ENCODE assay signal across 10 mouse cellular contexts in genomic region chr14:34540685-34541162, GRCm38 (mm10). TPM values are rescaled to one million over a fixed set of nuclear protein-coding genes. Genes with fewer than 3 reads are reported as not detected.
DNase-seq lines count a peak whose midpoint lies in the region; ATAC-seq and TF ChIP-seq lines count a peak whose summit lies in the region.
"Had no signal": no experiment of that assay in that cellular context is flagged by ENCODE, and none has a peak within 500 bp of the region (broad histone marks: within the 10 kb centered on the region; RNA-seq: fewer than 3 reads in every experiment).

No protein-coding gene starts in this region.

- no peak for ATAC-seq in liver, embryonic 12.5 days
- ATAC-seq in liver, postnatal 0 days, result no peak
- peak; percentile 54; the same call in 1 of the 2 replicates for ATAC-seq in limb, embryonic 11.5 days (ENCODE audit: insufficient number of reproducible peaks, low FRiP score, low TSS enrichment, low read depth)

- no peak overlapping the region for H3K4me3 ChIP-seq in liver, embryonic 12.5 days
- no peak overlapping the region for H3K4me3 ChIP-seq in liver, postnatal 0 days (ENCODE audit: low read depth, low read length)
- H3K4me3 ChIP-seq in forebrain, embryonic 10.5 days, result peak overlapping the region; percentile 26
- H3K4me3 ChIP-seq in limb, embryonic 11.5 days (ENCODE audit: low read depth, low read length), result no peak overlapping the region
- H3K4me3 ChIP-seq in left cerebral cortex, adult 2 months, result no peak overlapping the region
- H3K4me3 ChIP-seq: hindbrain, embryonic 15.5 days had no signal

- DNase-seq in liver, postnatal 0 days, result no peak
- peak; percentile 39 for DNase-seq in forebrain, embryonic 10.5 days (ENCODE audit: extremely low spot score, low spot score)
- DNase-seq in heart, postnatal 14 days, result peak; percentile 65 to 76
- peak; percentile 43 for DNase-seq in limb, embryonic 11.5 days (ENCODE audit: low spot score)
- peak; percentile 28 for DNase-seq in retina, embryonic 14.5 days (ENCODE audit: low spot score)
- no peak for DNase-seq in left cerebral cortex, adult 2 months (ENCODE audit: extremely low spot score in 1 of 2, low spot score in 2 of 2)
- no peak for DNase-seq in layer of hippocampus, adult 11-12 months (ENCODE audit: low spot score)

- WGBS in liver, embryonic 12.5 days (ENCODE audit: insufficient replicate concordance), result 14% methylated on average over 10 of the region's 17 CpGs
- WGBS in liver, postnatal 0 days (ENCODE audit: insufficient replicate concordance), result 26% methylated on average over 15 of the region's 17 CpGs
- 13% methylated on average over 17 of the region's 17 CpGs for whole genome bisulfite sequencing in forebrain, embryonic 10.5 days
- WGBS in limb, embryonic 11.5 days, result 17% methylated on average over 17 of the region's 17 CpGs

- no peaks in the 10 kb centered on the region for H3K9me3 ChIP-seq in liver, embryonic 12.5 days (replicated peaks)
- no peaks in the 10 kb centered on the region for H3K9me3 ChIP-seq in liver, postnatal 0 days (ENCODE audit: low read length)
- H3K9me3 ChIP-seq in forebrain, embryonic 10.5 days, result no peaks in the 10 kb centered on the region
- no peaks in the 10 kb centered on the region for H3K9me3 ChIP-seq in limb, embryonic 11.5 days (ENCODE audit: control insufficient read depth, low read length)
- H3K9me3 ChIP-seq: hindbrain, embryonic 15.5 days had no signal

- no peak for TF ChIP-seq EP300 in liver, postnatal 0 days (IDR thresholded peaks at IDR 0.05; ENCODE audit: low read depth)

- no peak overlapping the region for H3K9ac ChIP-seq in liver, embryonic 12.5 days
- H3K9ac ChIP-seq in liver, postnatal 0 days (replicated peaks), result no peak overlapping the region
- no peak overlapping the region for H3K9ac ChIP-seq in limb, embryonic 11.5 days (ENCODE audit: low read length)
- H3K9ac ChIP-seq: hindbrain, embryonic 15.5 days had no signal

- H3K4me2 ChIP-seq in liver, embryonic 12.5 days, result peak overlapping the region; percentile 18; the same call in 1 of the 2 replicates
- no peak overlapping the region for H3K4me2 ChIP-seq in liver, postnatal 0 days (ENCODE audit: low read depth, low read length)
- H3K4me2 ChIP-seq in limb, embryonic 11.5 days (ENCODE audit: low read depth, severe bottlenecking), result no peak overlapping the region
- H3K4me2 ChIP-seq: hindbrain, embryonic 15.5 days had no signal

- H3K36me3 ChIP-seq in liver, embryonic 12.5 days, result no peaks in the 10 kb centered on the region
- H3K36me3 ChIP-seq in liver, postnatal 0 days (replicated peaks; ENCODE audit: insufficient read depth, low read length), result no peaks in the 10 kb centered on the region
- H3K36me3 ChIP-seq in forebrain, embryonic 10.5 days (replicated peaks), result no peaks in the 10 kb centered on the region
- no peaks in the 10 kb centered on the region for H3K36me3 ChIP-seq in limb, embryonic 11.5 days (ENCODE audit: control insufficient read depth, insufficient read depth, low read length)
- H3K36me3 ChIP-seq: hindbrain, embryonic 15.5 days had no signal

- H3K4me1 ChIP-seq in liver, embryonic 12.5 days, result peaks cover 4% of the 10 kb centered on the region; the same call in 1 of the 2 replicates
- no peaks in the 10 kb centered on the region for H3K4me1 ChIP-seq in liver, postnatal 0 days (ENCODE audit: insufficient read depth)
- peaks cover 6% of the 10 kb centered on the region for H3K4me1 ChIP-seq in forebrain, embryonic 10.5 days
- no peaks in the 10 kb centered on the region for H3K4me1 ChIP-seq in limb, embryonic 11.5 days (ENCODE audit: control insufficient read depth, insufficient read depth, low read length)
- H3K4me1 ChIP-seq: hindbrain, embryonic 15.5 days had no signal

- intact Hi-C loops in heart, postnatal 14 days (cut with DNase I), result no loop called here
- intact Hi-C loops in left cerebral cortex, adult 2 months (cut with DNase I), result no loop called here

- no peak for TF ChIP-seq CTCF in liver, postnatal 0 days (IDR thresholded peaks at IDR 0.05; ENCODE audit: low read depth)
- no peak for TF ChIP-seq CTCF in left cerebral cortex, adult 2 months (IDR thresholded peaks at IDR 0.05)

- H3K27ac ChIP-seq in liver, embryonic 12.5 days, result no peak overlapping the region
- no peak overlapping the region for H3K27ac ChIP-seq in liver, postnatal 0 days (ENCODE audit: low read depth)
- peak overlapping the region; percentile 73 for H3K27ac ChIP-seq in forebrain, embryonic 10.5 days
- no peak overlapping the region for H3K27ac ChIP-seq in limb, embryonic 11.5 days (replicated peaks; ENCODE audit: low read depth, low read length)
- H3K27ac ChIP-seq in left cerebral cortex, adult 2 months, result no peak overlapping the region
- H3K27ac ChIP-seq: hindbrain, embryonic 15.5 days had no signal

- H3K27me3 ChIP-seq in liver, embryonic 12.5 days (replicated peaks), result peaks cover 53% of the 10 kb centered on the region
- H3K27me3 ChIP-seq in liver, postnatal 0 days (ENCODE audit: insufficient read depth, low read length), result peaks cover 9% of the 10 kb centered on the region
- H3K27me3 ChIP-seq in forebrain, embryonic 10.5 days (ENCODE audit: poor library complexity, severe bottlenecking), result peaks cover 42% of the 10 kb centered on the region
- no peaks in the 10 kb centered on the region for H3K27me3 ChIP-seq in limb, embryonic 11.5 days (ENCODE audit: control insufficient read depth, insufficient read depth, low read length)
- H3K27me3 ChIP-seq: hindbrain, embryonic 15.5 days had no signal

RNA-seq across cellular contexts. Expression of gene 9230112D13Rik, which starts 18.1 kb away (rescaled TPM):
- polyA plus RNA-seq in liver, embryonic 12.5 days (2016; fragmentation: Nextera tagmentation; extraction: Ambion mirVana), result not detected in 2 replicates
- not detected in 2 replicates for polyA plus RNA-seq in liver, postnatal 0 days (2015; fragmentation: Nextera tagmentation; extraction: Ambion mirVana)
- not detected in 2 replicates for polyA plus RNA-seq in forebrain, embryonic 10.5 days (2016; fragmentation: Nextera tagmentation; extraction: Ambion mirVana)
- not detected for total RNA-seq in heart, postnatal 14 days (2021)
- not detected in 2 replicates for polyA plus RNA-seq in limb, embryonic 11.5 days (2014; fragmentation: Nextera tagmentation; extraction: Ambion mirVana)
- total RNA-seq in left cerebral cortex, adult 2 months (2021), result not detected
- polyA plus RNA-seq: hindbrain, embryonic 15.5 days; spleen, adult 2 months had no signal

RNA-seq across cellular contexts. Expression of gene Bmpr1a, which starts 37.6 kb away (rescaled TPM):
- 8.6 and 8.8 TPM in 2 replicates for polyA plus RNA-seq in liver, embryonic 12.5 days (2016; fragmentation: Nextera tagmentation; extraction: Ambion mirVana)
- 4.7 and 5.0 TPM in 2 replicates for polyA plus RNA-seq in liver, postnatal 0 days (2015; fragmentation: Nextera tagmentation; extraction: Ambion mirVana)
- polyA plus RNA-seq in forebrain, embryonic 10.5 days (2016; fragmentation: Nextera tagmentation; extraction: Ambion mirVana), result 44.5 and 47.6 TPM in 2 replicates
- 10 to 100 TPM; 73.6 to 77.2 TPM for total RNA-seq in heart, postnatal 14 days (2021)
- 67.2 and 74.5 TPM in 2 replicates for polyA plus RNA-seq in limb, embryonic 11.5 days (2014; fragmentation: Nextera tagmentation; extraction: Ambion mirVana)
- 10 to 100 TPM; 31.0 to 35.9 TPM for total RNA-seq in left cerebral cortex, adult 2 months (2021)

RNA-seq across cellular contexts. Expression of gene Ldb3, which starts 47.8 kb away (rescaled TPM):
- 0.17 and 0.20 TPM in 2 replicates for polyA plus RNA-seq in liver, embryonic 12.5 days (2016; fragmentation: Nextera tagmentation; extraction: Ambion mirVana)
- polyA plus RNA-seq in liver, postnatal 0 days (2015; fragmentation: Nextera tagmentation; extraction: Ambion mirVana), result 0.26 and 3.2 TPM in 2 replicates
- polyA plus RNA-seq in forebrain, embryonic 10.5 days (2016; fragmentation: Nextera tagmentation; extraction: Ambion mirVana), result 0.05 and 0.06 TPM in 2 replicates
- 100 to 1,000 TPM; 877 to 926 TPM for total RNA-seq in heart, postnatal 14 days (2021)
- 0.65 and 0.68 TPM in 2 replicates for polyA plus RNA-seq in limb, embryonic 11.5 days (2014; fragmentation: Nextera tagmentation; extraction: Ambion mirVana)
- 1 to 10 TPM; 2.5 to 2.6 TPM for total RNA-seq in left cerebral cortex, adult 2 months (2021)

RNA-seq across cellular contexts. Expression of gene Opn4, which starts 59.2 kb away (rescaled TPM):
- not detected in 2 replicates for polyA plus RNA-seq in liver, embryonic 12.5 days (2016; fragmentation: Nextera tagmentation; extraction: Ambion mirVana)
- not detected in 2 replicates for polyA plus RNA-seq in liver, postnatal 0 days (2015; fragmentation: Nextera tagmentation; extraction: Ambion mirVana)
- 0.47 and 1.0 TPM in 2 replicates for polyA plus RNA-seq in forebrain, embryonic 10.5 days (2016; fragmentation: Nextera tagmentation; extraction: Ambion mirVana)
- 1 to 10 TPM; 2.2 to 2.3 TPM for total RNA-seq in heart, postnatal 14 days (2021)
- not detected in 2 replicates for polyA plus RNA-seq in limb, embryonic 11.5 days (2014; fragmentation: Nextera tagmentation; extraction: Ambion mirVana)
- not detected for total RNA-seq in left cerebral cortex, adult 2 months (2021)
- polyA plus RNA-seq: hindbrain, embryonic 15.5 days; spleen, adult 2 months had no signal

Comparison
In these comparisons a context has a peak if more than half of its experiments do, and no peak if none do; other contexts are left out.
1. DNase-seq: peak in forebrain, embryonic 10.5 days (single experiment), heart, postnatal 14 days (2 of 2), limb, embryonic 11.5 days (single experiment) and retina, embryonic 14.5 days (single experiment); none in liver, postnatal 0 days (single experiment), left cerebral cortex, adult 2 months (0 of 2) and layer of hippocampus, adult 11-12 months (single experiment).